Mouse (Mus musculus): Measurements from ENCODE around the gene Lpin3. TPM values are rescaled to one million over a fixed set of nuclear protein-coding genes. Genes with fewer than 3 reads are reported as not detected.

Gene Lpin3
- total and polyA plus RNA-seq, 3 experiments: 0.05 to 0.11 TPM; not detected in 1

GRCm38 (mm10) chr2:160910633-160911032 is 30.2 kb downstream of the Lpin3 start:
- H3K27me3 ChIP-seq (ENCODE audit: insufficient read depth, low read length): no peaks in the 10 kb centered on the region; the same call in 1 of the 2 replicates
- no peak overlapping the region for H3K4me3 ChIP-seq (ENCODE audit: low read depth, low read length)
- H3K9me3 ChIP-seq (replicated peaks): peaks cover 14% of the 10 kb centered on the region
- no peak for TF ChIP-seq GATA2 (IDR thresholded peaks at IDR 0.05; ENCODE audit: borderline replicate concordance, low read depth, low read length)
- TF ChIP-seq GATA1 (IDR thresholded peaks at IDR 0.05; ENCODE audit: borderline replicate concordance, low read length): no peak
- TF ChIP-seq POLR2AphosphoS5 (IDR thresholded peaks at IDR 0.05; ENCODE audit: insufficient replicate concordance, low read depth, low read length): no peak
- no peak for TF ChIP-seq CTCF (IDR thresholded peaks at IDR 0.05; ENCODE audit: low read depth, low read length)
- TF ChIP-seq TAL1 (conservative IDR thresholded peaks at IDR 0.05; ENCODE audit: low read depth, low read length): no peak
- DNase-seq (ENCODE audit: low spot score) (no peak), ATAC-seq (ENCODE audit: extremely low read depth, insufficient number of reproducible peaks, low FRiP score, poor library complexity, severe bottlenecking) (no peak)
- no peaks in the 10 kb centered on the region; the same call in 1 of the 2 replicates for H3K4me1 ChIP-seq (ENCODE audit: insufficient read depth, low read depth, low read length)
- no peaks in the 10 kb centered on the region for H3K36me3 ChIP-seq (replicated peaks)

- DNase-seq (ENCODE audit: low spot score) (no peak), ATAC-seq (ENCODE audit: extremely low read depth, insufficient number of reproducible peaks, low FRiP score, poor library complexity, severe bottlenecking) (no peak)
These were observed 31.2 kb downstream of the Lpin3 start for GRCm38 (mm10) chr2:160911558-160912201.

DNA sequence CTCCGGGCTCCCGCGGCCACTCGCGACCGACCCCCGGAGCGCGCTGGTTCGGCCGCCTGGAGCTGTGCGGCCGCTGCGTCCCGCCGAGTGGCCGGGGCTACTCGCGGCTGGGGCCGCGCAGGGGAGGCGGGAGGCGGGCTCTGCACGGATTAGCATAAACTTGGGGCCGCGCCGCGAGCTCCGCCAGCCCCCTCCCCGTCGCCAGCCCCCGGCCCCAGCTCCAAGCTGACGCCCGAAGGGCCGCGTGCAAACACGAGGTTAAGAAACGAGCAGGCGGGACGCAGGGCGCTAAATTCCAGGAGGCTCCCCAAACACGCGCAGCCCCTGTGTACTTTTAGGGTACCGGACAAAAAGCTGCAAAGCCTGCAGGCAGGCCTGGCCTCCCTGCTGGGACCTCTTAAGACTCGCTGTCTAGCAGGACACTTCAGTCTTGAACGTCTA is 31.8 kb downstream of the Lpin3 start, which contains the start of gene Emilin3:
Emilin3 (minus strand) TSS at position 98 of the 441 bp plus-strand sequence.
- Histone ChIP-seq H3K4me3 (ENCODE audit: low read depth, low read length) (no peak within 1 kb of the TSS; the same call in 1 of the 2 replicates), H3K36me3 (replicated peaks) (no peaks in the 10 kb centered on the region), H3K4me1 (ENCODE audit: insufficient read depth, low read depth, low read length) (no peaks in the 10 kb centered on the region; the same call in 1 of the 2 replicates), H3K27me3 (ENCODE audit: insufficient read depth, low read length) (no peaks in the 10 kb centered on the region; the same call in 1 of the 2 replicates), H3K9me3 (replicated peaks) (peaks cover 14% of the 10 kb centered on the region)
- DNase-seq (ENCODE audit: low spot score) (no peak), ATAC-seq (ENCODE audit: extremely low read depth, insufficient number of reproducible peaks, low FRiP score, poor library complexity, severe bottlenecking) (no peak)
- no peak for TF ChIP-seq CTCF (IDR thresholded peaks at IDR 0.05; ENCODE audit: low read depth, low read length)
- no peak for TF ChIP-seq TAL1 (conservative IDR thresholded peaks at IDR 0.05; ENCODE audit: low read depth, low read length)

More at GRCm38 (mm10) chr2:160911558-160912201, 31.2 kb downstream of the Lpin3 start:
- H3K36me3 ChIP-seq (replicated peaks): no peaks in the 10 kb centered on the region
- TF ChIP-seq CTCF (IDR thresholded peaks at IDR 0.05; ENCODE audit: low read depth, low read length): no peak
- no peak for TF ChIP-seq POLR2AphosphoS5 (IDR thresholded peaks at IDR 0.05; ENCODE audit: insufficient replicate concordance, low read depth, low read length)
- TF ChIP-seq TAL1 (conservative IDR thresholded peaks at IDR 0.05; ENCODE audit: low read depth, low read length): no peak
- TF ChIP-seq GATA2 (IDR thresholded peaks at IDR 0.05; ENCODE audit: borderline replicate concordance, low read depth, low read length): no peak
- TF ChIP-seq GATA1 (IDR thresholded peaks at IDR 0.05; ENCODE audit: borderline replicate concordance, low read length): no peak
- peaks cover 14% of the 10 kb centered on the region for H3K9me3 ChIP-seq (replicated peaks)
- H3K4me3 ChIP-seq (ENCODE audit: low read depth, low read length): no peak overlapping the region; the same call in 1 of the 2 replicates
- H3K27me3 ChIP-seq (ENCODE audit: insufficient read depth, low read length): no peaks in the 10 kb centered on the region; the same call in 1 of the 2 replicates
- no peaks in the 10 kb centered on the region; the same call in 1 of the 2 replicates for H3K4me1 ChIP-seq (ENCODE audit: insufficient read depth, low read depth, low read length)

GRCm38 (mm10) chr2:160914656-160915055 is 34.2 kb downstream of the Lpin3 start:
- TF ChIP-seq CTCF (IDR thresholded peaks at IDR 0.05; ENCODE audit: low read depth, low read length) (no peak), GATA2 (IDR thresholded peaks at IDR 0.05; ENCODE audit: borderline replicate concordance, low read depth, low read length) (no peak), GATA1 (IDR thresholded peaks at IDR 0.05; ENCODE audit: borderline replicate concordance, low read length) (no peak), POLR2AphosphoS5 (IDR thresholded peaks at IDR 0.05; ENCODE audit: insufficient replicate concordance, low read depth, low read length) (no peak), TAL1 (conservative IDR thresholded peaks at IDR 0.05; ENCODE audit: low read depth, low read length) (no peak)
- Histone ChIP-seq H3K27me3 (ENCODE audit: insufficient read depth, low read length) (no peaks in the 10 kb centered on the region), H3K4me1 (ENCODE audit: insufficient read depth, low read depth, low read length) (no peaks in the 10 kb centered on the region), H3K9me3 (replicated peaks) (peaks cover 14% of the 10 kb centered on the region), H3K4me3 (ENCODE audit: low read depth, low read length) (no peak overlapping the region), H3K36me3 (replicated peaks) (no peaks in the 10 kb centered on the region)
- DNase-seq (ENCODE audit: low spot score): no peak
- ATAC-seq (ENCODE audit: extremely low read depth, insufficient number of reproducible peaks, low FRiP score, poor library complexity, severe bottlenecking): no peak

DNA sequence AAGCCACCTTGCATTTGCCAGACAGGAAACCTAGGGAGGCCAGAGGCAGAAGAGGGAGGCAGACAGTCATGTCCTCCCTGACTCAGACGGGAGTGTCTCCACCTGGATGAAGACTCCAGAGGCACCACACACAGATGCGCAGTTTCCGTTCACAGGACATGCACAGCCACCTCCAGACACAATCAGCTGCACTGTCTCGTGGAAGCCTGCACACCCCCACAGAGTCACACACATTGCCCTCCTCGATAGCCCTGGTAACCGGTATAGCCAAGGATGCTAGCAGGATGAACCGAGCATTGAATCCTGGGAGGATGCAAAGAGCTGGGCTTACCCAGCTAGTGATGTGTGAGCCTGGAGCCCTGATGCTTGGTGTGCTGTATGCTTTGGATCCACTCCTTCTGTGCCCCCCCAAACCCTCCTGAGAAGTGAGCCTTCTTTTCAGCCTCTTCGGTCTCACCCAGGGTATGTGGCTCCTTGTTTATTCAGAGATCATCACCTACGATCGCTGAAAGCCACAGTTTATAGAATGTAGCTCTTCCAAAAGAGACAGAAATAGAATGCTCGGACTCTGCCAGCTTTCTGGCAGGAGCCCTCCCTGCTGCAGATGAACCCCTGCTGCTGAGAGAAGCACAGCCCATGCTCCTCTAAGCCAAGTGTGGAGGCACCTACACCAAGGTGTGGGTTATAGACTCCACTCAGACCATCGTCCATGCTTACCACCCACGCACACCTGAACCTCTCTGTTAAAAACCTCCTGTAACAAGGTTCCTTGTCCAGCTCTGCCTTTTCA is 35.5 kb downstream of the Lpin3 start:
- no peak for DNase-seq (ENCODE audit: low spot score)
- H3K36me3 ChIP-seq (replicated peaks): no peaks in the 10 kb centered on the region
- H3K27me3 ChIP-seq (ENCODE audit: insufficient read depth, low read length): no peaks in the 10 kb centered on the region
- no peak; the same call in 1 of the 2 replicates for ATAC-seq (ENCODE audit: extremely low read depth, insufficient number of reproducible peaks, low FRiP score, poor library complexity, severe bottlenecking)
- no peak overlapping the region for H3K4me3 ChIP-seq (ENCODE audit: low read depth, low read length)
- H3K9me3 ChIP-seq (replicated peaks): peaks cover 14% of the 10 kb centered on the region
- no peaks in the 10 kb centered on the region for H3K4me1 ChIP-seq (ENCODE audit: insufficient read depth, low read depth, low read length)
- no peak for TF ChIP-seq GATA1 (IDR thresholded peaks at IDR 0.05; ENCODE audit: borderline replicate concordance, low read length)
- TF ChIP-seq CTCF (IDR thresholded peaks at IDR 0.05; ENCODE audit: low read depth, low read length): no peak
- TF ChIP-seq POLR2AphosphoS5 (IDR thresholded peaks at IDR 0.05; ENCODE audit: insufficient replicate concordance, low read depth, low read length): no peak
- TF ChIP-seq GATA2 (IDR thresholded peaks at IDR 0.05; ENCODE audit: borderline replicate concordance, low read depth, low read length): no peak
- no peak for TF ChIP-seq TAL1 (conservative IDR thresholded peaks at IDR 0.05; ENCODE audit: low read depth, low read length)

DNA sequence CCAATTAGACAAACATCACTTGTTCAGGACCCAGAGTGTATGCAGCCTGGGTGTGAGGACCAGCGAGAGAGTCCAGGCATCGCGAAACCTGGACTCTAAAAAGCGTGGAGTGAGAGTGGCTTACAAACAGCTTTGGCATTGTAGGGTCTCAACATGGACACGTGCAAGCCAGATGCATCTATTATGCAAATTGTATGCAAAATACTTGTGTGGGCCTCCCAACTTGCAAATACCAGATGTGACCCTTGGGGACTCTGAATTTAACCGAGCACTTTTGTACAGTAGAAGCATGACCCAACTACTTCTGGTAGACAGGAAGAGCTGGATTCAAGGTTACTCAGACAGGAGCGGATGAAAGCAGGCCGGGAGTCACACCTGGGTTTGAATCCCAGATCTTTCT is 36.2 kb downstream of the Lpin3 start:
- DNase-seq (ENCODE audit: low spot score) (no peak), ATAC-seq (ENCODE audit: extremely low read depth, insufficient number of reproducible peaks, low FRiP score, poor library complexity, severe bottlenecking) (no peak)
- TF ChIP-seq POLR2AphosphoS5 (IDR thresholded peaks at IDR 0.05; ENCODE audit: insufficient replicate concordance, low read depth, low read length): no peak
- no peak for TF ChIP-seq CTCF (IDR thresholded peaks at IDR 0.05; ENCODE audit: low read depth, low read length)
- no peak for TF ChIP-seq GATA2 (IDR thresholded peaks at IDR 0.05; ENCODE audit: borderline replicate concordance, low read depth, low read length)
- TF ChIP-seq TAL1 (conservative IDR thresholded peaks at IDR 0.05; ENCODE audit: low read depth, low read length): no peak
- TF ChIP-seq GATA1 (IDR thresholded peaks at IDR 0.05; ENCODE audit: borderline replicate concordance, low read length): no peak
- no peaks in the 10 kb centered on the region for H3K27me3 ChIP-seq (ENCODE audit: insufficient read depth, low read length)
- no peaks in the 10 kb centered on the region for H3K4me1 ChIP-seq (ENCODE audit: insufficient read depth, low read depth, low read length)
- H3K36me3 ChIP-seq (replicated peaks): no peaks in the 10 kb centered on the region
- no peak overlapping the region for H3K4me3 ChIP-seq (ENCODE audit: low read depth, low read length)
- peaks cover 10% of the 10 kb centered on the region for H3K9me3 ChIP-seq (replicated peaks)
